Mouse (Mus musculus) common myeloid progenitor, adult 5-6 weeks (primary cell): ENCODE results near the gene Prkaa2. TPM values are rescaled to one million over a fixed set of nuclear protein-coding genes. Genes with fewer than 3 reads are reported as not detected.

Source experiments
- ATAC-seq: replicated peaks from 2 replicates; pipeline ENCODE4 v1.8.0; 2016; ENCODE audit warnings: low read depth, mild to moderate bottlenecking, moderate TSS enrichment, inconsistent platforms; ENCODE audit not compliant: poor library complexity, severe bottlenecking
- total RNA-seq: library from RNA; stranded (forward); fragments of 200-1000, 187-1606 nt; gene quantifications from 2 replicates; pipeline ENCODE4 v1.2.3, GENCODE M21; 2017

Gene Prkaa2
- total RNA-seq, 1 experiment from 2014 or later: 0.05 TPM

GRCm38 (mm10) chr4:105109990-105110683 lies 447 bp upstream of the Prkaa2 start:
- ATAC-seq: peak; percentile 23; the same call in 1 of the 2 replicates

- no peak for ATAC-seq
Observed at GRCm38 (mm10) chr4:105108641-105109198, 970 bp downstream of the Prkaa2 start.

GRCm38 (mm10) chr4:105107943-105108640 lies 1.6 kb downstream of the Prkaa2 start:
- ATAC-seq: no peak

GRCm38 (mm10) chr4:105104099-105104872 lies 5.4 kb downstream of the Prkaa2 start:
- ATAC-seq: no peak

DNA sequence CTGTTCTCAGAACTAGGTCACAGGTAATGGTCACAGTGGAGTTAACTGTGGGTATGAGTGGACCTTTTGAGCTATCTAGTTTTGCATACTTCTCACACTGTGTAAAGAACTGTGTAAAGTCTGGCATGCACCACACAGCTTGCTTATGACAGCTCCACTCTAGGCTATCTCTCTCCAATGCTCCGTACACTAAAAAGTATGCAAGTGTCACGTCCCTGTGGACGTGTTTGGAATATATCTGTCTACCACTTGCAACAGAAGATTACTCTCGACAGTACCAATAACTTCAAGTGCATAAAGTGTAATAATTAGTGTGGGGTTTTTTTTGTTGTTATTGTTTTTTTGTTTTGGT lies 8.4 kb downstream of the Prkaa2 start:
- ATAC-seq: no peak

- no peak for ATAC-seq
Observed at GRCm38 (mm10) chr4:105100508-105101336, 9.0 kb downstream of the Prkaa2 start.

DNA sequence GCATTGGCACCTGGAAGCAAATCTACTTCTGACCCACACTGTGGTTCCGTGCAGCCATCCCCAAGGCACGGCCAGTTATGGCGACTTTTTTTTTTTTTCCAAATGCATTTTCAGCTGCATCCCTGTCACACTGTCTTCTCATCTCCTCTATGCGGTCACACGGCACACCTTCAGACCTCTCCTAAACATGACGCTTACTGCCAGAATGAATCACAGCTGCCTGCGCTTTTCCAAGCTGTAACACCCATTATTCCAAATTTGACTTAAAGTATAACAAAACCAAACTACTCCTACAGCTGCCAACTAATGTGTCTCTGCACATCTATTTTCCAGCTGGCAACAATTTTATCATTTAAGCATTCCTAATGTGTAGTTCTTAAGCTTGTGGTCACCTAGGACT lies 11.0 kb downstream of the Prkaa2 start:
- ATAC-seq: no peak

GRCm38 (mm10) chr4:105098158-105098557 lies 11.5 kb downstream of the Prkaa2 start:
- ATAC-seq: no peak

- no peak for ATAC-seq
Observed at GRCm38 (mm10) chr4:105095316-105095715, 14.4 kb downstream of the Prkaa2 start.

- ATAC-seq: no peak
Observed at GRCm38 (mm10) chr4:105093951-105094350, 15.7 kb downstream of the Prkaa2 start.

DNA sequence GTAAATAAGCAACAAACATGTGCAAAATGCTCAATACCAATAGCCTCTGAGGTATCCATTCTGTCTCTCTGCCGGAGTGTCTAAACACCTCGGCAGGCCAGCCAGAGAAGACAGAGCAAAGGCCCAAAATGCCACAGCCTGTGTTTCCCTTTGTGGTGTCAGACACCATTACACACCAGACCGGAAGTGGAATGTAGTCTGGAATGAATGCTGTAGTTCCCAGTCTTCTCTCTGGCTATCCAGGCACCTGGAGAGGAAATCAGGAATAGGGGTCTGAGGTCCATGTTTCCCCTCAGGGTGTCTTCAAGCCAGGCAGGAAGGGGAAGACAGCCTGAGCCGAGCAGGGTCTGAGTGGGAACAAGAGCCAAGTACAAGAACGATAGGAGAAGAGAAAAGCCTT lies 19.3 kb downstream of the Prkaa2 start:
- no peak for ATAC-seq

- no peak for ATAC-seq
Observed at GRCm38 (mm10) chr4:105089386-105089785, 20.3 kb downstream of the Prkaa2 start.

- ATAC-seq: no peak
Observed at GRCm38 (mm10) chr4:105088671-105089070, 21.0 kb downstream of the Prkaa2 start.

DNA sequence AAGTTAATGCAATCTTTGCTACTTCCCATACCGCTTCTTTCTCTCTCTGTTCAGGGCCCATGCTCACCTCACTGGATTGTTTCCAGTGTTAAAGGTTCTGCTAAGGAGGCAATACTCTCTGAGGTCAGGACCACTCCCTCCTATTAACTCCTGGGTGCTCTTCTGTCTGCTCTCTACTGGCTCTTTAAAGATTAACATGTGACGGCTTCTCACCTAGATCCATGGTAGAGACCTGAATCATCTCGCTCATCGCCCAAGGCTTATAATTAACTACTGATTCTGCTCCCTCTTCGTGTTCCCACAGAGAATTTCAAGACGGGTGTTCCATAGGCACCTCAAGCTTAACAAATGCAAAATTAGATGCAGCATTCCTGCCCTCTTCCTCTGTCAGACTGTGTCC lies 33.5 kb downstream of the Prkaa2 start:
- no peak for ATAC-seq

- no peak for ATAC-seq
Observed at GRCm38 (mm10) chr4:105071761-105072427, 37.8 kb downstream of the Prkaa2 start.

GRCm38 (mm10) chr4:105070982-105071381 lies 38.7 kb downstream of the Prkaa2 start:
- peak; percentile 97 for ATAC-seq

DNA sequence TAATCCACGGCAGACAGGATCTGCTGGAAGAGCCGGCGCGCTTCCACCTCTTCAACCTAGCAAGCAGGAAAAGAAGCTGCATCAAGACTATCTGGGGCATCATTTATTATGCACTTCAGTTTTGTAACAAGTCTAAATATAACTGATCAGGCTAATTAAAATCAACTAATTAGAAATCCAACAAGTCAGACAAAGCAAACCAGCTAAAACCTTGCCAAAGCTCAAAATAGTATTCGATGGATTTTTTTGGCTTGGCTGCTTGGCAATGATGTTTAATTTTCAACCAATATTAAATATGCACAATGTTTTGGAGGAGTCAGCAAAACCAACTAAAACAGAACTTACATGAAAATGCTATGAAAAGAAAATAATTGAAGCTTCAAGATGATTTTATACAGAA lies 58.4 kb downstream of the Prkaa2 start:
- no peak for ATAC-seq

GRCm38 (mm10) chr4:105050041-105050440 lies 59.6 kb downstream of the Prkaa2 start:
- no peak for ATAC-seq

DNA sequence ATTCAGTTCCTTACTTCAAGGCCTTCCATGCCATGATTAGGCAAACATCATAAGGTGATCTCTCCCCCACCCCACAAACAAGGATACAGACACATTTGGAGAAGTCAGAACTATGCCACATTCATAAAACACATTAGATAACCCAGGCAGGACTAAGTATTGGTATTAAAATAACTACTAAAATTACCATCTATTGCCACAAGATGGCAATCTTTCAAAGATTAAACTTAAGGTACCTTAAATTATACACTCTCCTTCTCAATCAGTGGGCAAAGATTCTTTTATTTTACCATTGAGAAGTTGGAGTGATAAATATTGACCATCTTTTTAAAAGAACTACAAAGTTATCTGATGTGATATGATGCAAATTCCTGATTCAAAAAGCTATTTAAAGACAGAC lies 75.4 kb downstream of the Prkaa2 start:
- ATAC-seq: 0 out of 2 replicates have a peak, but pooled peaks have one; percentile 32
